Mouse (Mus musculus) neural tube, embryonic 15.5 days (tissue): ENCODE results near the gene Wwox. TPM values are rescaled to one million over a fixed set of nuclear protein-coding genes. Genes with fewer than 3 reads are reported as not detected.

Experiments used
- ATAC-seq: fragments of 200-750 bp; cut with Nextera tagmentation; 2 replicates; pipeline ENCODE4 v1.8.0; 2017; ENCODE audit warnings: mild to moderate bottlenecking, moderate TSS enrichment, moderate library complexity; ENCODE audit not compliant: low FRiP score
- H3K27ac ChIP-seq: fragments of 300-500 bp; sonication (generic); replicated peaks from 2 replicates; pipeline ENCODE4 v1.5.1; 2015; ENCODE audit warnings: mild to moderate bottlenecking, inconsistent platforms
- H3K27me3 ChIP-seq: fragments of 300-500 bp; sonication (generic); replicated peaks from 2 replicates; pipeline ENCODE4 v1.6.1; 2015; ENCODE audit warnings: inconsistent platforms
- H3K36me3 ChIP-seq: fragments of 300-500 bp; sonication (generic); 2 replicates; pipeline ENCODE4 v1.6.1; 2015; ENCODE audit warnings: inconsistent platforms
- H3K4me1 ChIP-seq: fragments of 300-500 bp; sonication (generic); 2 replicates; pipeline ENCODE4 v1.6.1; 2015; ENCODE audit warnings: inconsistent platforms
- H3K4me2 ChIP-seq: fragments of 300-500 bp; sonication (generic); 2 replicates; pipeline ENCODE4 v1.6.1; 2015; ENCODE audit warnings: inconsistent platforms, mild to moderate bottlenecking, moderate library complexity
- H3K4me3 ChIP-seq: fragments of 300-500 bp; sonication (generic); replicated peaks from 2 replicates; pipeline ENCODE4 v1.5.1; 2015; ENCODE audit warnings: mild to moderate bottlenecking, inconsistent platforms
- H3K9ac ChIP-seq: fragments of 300-500 bp; sonication (generic); replicated peaks from 2 replicates; pipeline ENCODE4 v1.6.1; 2015; ENCODE audit warnings: mild to moderate bottlenecking, inconsistent platforms
- H3K9me3 ChIP-seq: fragments of 300-500 bp; sonication (generic); replicated peaks from 2 replicates; pipeline ENCODE4 v1.6.1; 2016; ENCODE audit warnings: inconsistent platforms
- WGBS: fragments of 180-500 bp; shearing (Covaris S2); methylation state at CpG from one replicate; pipeline ENCODE4 v1.1.7; 2015; ENCODE audit warnings: mixed read lengths; 5-methylcytosine and 5-hydroxymethylcytosine counted together
- polyA plus RNA-seq: library from polyadenylated mRNA; unstranded; fragments of >200 nt; fragmentation: Nextera tagmentation; extraction: Ambion mirVana; gene quantifications from 2 replicates; pipeline ENCODE4 v1.2.1, GENCODE M21; 2015

Wwox gene
- polyA plus RNA-seq, 1 experiment from 2014 or later, result 12.9 TPM

DNA sequence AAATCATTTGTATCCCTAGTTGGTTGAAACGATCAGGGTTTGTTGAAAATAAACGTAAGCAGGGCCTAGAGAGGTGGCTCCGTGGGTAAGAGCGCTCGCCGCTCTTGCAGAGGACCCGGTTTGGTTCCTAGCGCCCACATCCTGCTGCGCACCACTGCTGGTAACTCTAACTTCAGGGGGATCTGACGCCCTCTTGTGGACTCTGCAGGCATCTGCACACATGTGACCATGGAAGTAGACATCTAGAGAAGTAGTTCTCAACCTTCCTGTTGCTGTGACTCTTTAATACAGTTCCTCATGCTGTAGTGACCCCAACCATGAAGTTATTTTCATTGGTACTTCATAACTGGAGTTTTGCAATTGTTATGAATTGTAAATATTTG is 29.7 kb downstream of the Wwox start:
- no peaks in the 10 kb centered on the region for H3K36me3 ChIP-seq
- no peak overlapping the region for H3K9ac ChIP-seq
- H3K9me3 ChIP-seq, result no peaks in the 10 kb centered on the region
- H3K4me2 ChIP-seq, result no peak overlapping the region
- 0 out of 2 replicates have a peak, but pooled peaks cover 8% of the 10 kb centered on the region for H3K4me1 ChIP-seq
- no peak overlapping the region for H3K4me3 ChIP-seq
- no peak for ATAC-seq
- WGBS, result 92% methylated on average over 10 of the region's 10 CpGs
- H3K27me3 ChIP-seq, result no peaks in the 10 kb centered on the region
- H3K27ac ChIP-seq, result no peak overlapping the region

DNA sequence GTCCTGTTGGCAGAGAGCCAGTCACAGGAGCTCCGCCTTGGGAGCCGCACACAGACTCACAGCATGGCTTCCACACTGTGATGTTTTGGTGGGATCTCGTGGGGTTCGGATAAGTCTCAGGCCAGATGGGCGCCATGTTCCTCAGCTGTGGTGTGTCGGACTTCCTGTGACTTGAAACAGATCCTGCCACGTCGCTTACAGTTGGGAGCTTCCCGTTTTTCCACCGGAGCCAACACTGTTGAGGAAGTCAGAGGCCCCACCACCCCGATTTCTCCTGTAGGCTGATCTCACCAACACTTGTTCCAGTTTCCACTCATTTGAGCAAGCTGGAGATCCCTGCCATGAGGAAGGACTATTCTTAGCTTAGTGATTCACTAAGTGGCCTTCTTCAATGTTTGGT is 34.1 kb downstream of the Wwox start:
- Histone ChIP-seq H3K9me3 (no peaks in the 10 kb centered on the region), H3K9ac (no peak overlapping the region), H3K4me3 (no peak overlapping the region), H3K4me2 (no peak overlapping the region), H3K4me1 (0 out of 2 replicates have a peak, but pooled peaks cover 3% of the 10 kb centered on the region), H3K27me3 (no peaks in the 10 kb centered on the region), H3K27ac (no peak overlapping the region), H3K36me3 (no peaks in the 10 kb centered on the region)
- ATAC-seq, result no peak
- WGBS, result 85% methylated on average over 11 of the region's 11 CpGs

DNA sequence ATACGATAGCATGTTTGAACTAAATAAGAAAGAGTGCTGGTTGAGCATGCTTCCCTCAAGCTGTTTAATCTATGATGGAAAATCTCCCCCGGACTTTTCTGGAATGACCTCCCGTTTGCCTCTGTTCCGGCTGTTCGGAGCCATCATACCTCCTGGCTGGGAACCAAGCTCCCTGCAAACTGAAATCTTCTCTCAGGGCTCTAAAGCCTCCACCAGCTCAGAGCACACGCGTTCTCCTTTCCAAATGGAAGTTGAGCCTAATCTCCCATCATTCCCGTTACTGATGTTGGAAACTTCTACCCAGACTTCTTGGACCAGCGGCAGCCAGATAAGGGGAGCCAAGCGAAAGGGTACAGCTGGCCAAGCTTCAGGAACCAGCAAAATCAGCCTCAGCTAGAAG is 37.5 kb downstream of the Wwox start:
- ATAC-seq, result no peak
- peaks cover 4% of the 10 kb centered on the region; the same call in 1 of the 2 replicates for H3K4me1 ChIP-seq
- no peak overlapping the region for H3K27ac ChIP-seq
- H3K9ac ChIP-seq, result no peak overlapping the region
- H3K9me3 ChIP-seq, result no peaks in the 10 kb centered on the region
- no peak overlapping the region for H3K4me3 ChIP-seq
- H3K4me2 ChIP-seq, result no peak overlapping the region
- H3K36me3 ChIP-seq, result no peaks in the 10 kb centered on the region
- H3K27me3 ChIP-seq, result no peaks in the 10 kb centered on the region
- WGBS, result 88% methylated on average over 10 of the region's 10 CpGs

DNA sequence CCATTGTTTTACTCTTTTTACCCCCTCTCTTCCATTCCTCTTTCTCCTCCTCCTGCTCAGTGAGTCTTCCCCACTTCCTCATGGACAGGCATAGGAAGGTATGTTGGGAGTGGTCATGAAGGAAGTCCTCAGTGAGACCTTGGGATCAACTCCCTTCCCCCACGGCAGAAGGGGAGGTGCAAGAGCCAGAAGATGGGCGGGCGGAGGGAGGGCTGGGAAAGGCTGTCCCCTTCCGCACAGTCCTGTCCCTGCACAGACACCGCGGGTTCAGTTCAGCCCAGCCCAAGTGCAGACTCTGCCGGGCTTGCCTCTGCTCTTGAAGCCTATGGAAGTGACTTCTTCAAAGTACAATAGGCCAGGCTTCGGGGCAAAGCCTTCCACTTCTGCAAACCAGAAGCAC is 38.3 kb downstream of the Wwox start:
- ATAC-seq, result no peak
- 87% methylated on average over 8 of the region's 8 CpGs for WGBS

DNA sequence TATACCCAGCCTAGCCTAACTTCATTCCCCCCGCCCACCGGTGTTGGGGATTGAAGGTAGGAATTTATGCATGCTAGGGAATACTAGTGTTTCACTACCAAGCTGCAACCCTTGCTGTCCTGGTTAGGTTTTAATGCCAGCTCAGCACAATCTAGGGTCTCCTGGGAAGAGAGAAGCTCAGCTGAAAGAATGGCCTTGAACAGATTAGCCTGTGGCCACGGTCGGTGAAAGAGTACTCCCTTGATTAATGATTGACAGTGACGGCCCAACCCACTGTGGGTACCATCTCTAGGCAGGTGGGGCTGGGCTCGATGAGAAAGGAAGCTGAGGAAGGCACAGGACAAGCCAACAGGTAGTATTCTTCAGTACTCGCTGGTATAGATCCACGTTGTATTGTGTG is 40.3 kb downstream of the Wwox start:
- Histone ChIP-seq H3K9ac (no peak overlapping the region), H3K4me2 (no peak overlapping the region), H3K36me3 (no peaks in the 10 kb centered on the region), H3K4me1 (peaks cover 4% of the 10 kb centered on the region; the same call in 1 of the 2 replicates), H3K4me3 (no peak overlapping the region), H3K9me3 (no peaks in the 10 kb centered on the region), H3K27me3 (no peaks in the 10 kb centered on the region), H3K27ac (no peak overlapping the region)
- WGBS, result 65% methylated on average over 8 of the region's 8 CpGs
- ATAC-seq, result no peak

More for the DNA sequence above, 38.3 kb downstream of the Wwox start:
- H3K9me3 ChIP-seq, result no peaks in the 10 kb centered on the region
- H3K27me3 ChIP-seq, result no peaks in the 10 kb centered on the region
- no peak overlapping the region for H3K27ac ChIP-seq
- no peak overlapping the region for H3K4me2 ChIP-seq
- H3K36me3 ChIP-seq, result no peaks in the 10 kb centered on the region
- H3K9ac ChIP-seq, result no peak overlapping the region
- H3K4me3 ChIP-seq, result no peak overlapping the region
- H3K4me1 ChIP-seq, result peaks cover 4% of the 10 kb centered on the region; the same call in 1 of the 2 replicates

DNA sequence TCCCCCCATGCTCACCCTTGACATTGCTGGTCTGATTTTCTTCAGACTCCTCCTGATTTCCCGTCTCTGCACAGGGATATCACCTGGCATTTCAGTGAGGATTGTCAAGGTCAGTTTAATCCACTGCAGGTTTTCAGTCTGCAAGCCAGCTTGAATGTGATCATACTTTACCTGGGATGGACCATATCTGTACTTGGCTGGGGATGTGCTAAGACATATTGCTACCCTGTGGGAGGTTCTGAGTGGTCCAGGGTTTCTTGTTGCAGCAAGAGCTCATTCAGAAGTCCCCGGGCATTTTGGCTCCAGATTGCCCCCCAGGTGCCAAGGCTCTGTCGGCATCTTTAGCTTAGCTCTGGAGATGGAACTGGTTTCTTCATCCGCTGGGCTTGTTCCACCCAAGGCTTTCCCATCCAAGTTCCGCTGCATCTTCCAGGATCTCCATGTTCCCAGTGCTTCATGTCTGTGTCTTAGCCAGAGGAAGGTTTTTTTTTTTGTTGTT is 52.3 kb downstream of the Wwox start:
- Histone ChIP-seq H3K4me1 (no peaks in the 10 kb centered on the region), H3K4me2 (no peak overlapping the region), H3K36me3 (no peaks in the 10 kb centered on the region), H3K27ac (no peak overlapping the region), H3K4me3 (no peak overlapping the region), H3K9ac (no peak overlapping the region), H3K9me3 (no peaks in the 10 kb centered on the region), H3K27me3 (no peaks in the 10 kb centered on the region; the same call in 1 of the 2 replicates)
- ATAC-seq, result no peak
- WGBS, result 94% methylated on average over 5 of the region's 5 CpGs

DNA sequence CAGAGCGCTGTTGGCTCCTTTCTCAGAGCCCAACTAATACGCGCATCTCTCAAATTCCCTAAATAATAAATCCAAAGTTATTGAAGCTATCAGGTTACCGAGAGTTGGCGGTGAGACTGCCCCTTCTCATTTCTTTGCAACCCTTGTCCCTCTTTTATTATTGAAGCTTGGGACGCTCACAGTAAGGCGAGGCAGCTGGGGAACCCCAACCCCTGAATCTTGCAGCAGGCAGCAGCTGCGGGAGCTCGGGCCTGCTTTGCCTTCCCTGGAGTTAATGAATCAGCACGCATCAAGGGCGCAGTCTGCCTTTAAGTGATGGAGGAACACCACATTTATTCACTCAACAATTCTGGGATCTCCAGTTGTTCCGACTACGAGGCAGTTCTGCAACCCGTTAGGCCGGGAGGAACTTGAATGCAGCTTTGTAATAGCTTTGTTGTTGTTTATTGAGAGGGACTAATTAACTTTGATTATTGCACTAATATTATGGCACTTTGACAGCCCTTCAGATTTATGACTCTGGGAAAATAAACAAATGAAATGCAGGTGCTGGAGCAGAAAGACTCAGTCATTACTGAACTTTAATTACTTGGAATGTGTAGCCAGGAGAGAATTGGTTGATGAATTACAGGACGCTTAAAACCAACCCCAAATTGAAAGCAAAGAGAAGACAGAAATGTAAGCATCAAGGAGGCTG is 60.1 kb downstream of the Wwox start:
- peaks cover 24% of the 10 kb centered on the region for H3K4me1 ChIP-seq
- peak overlapping the region; percentile 25; the same call in 1 of the 2 replicates for H3K27ac ChIP-seq
- no peaks in the 10 kb centered on the region for H3K27me3 ChIP-seq
- H3K36me3 ChIP-seq, result no peaks in the 10 kb centered on the region
- no peak overlapping the region for H3K4me3 ChIP-seq
- no peaks in the 10 kb centered on the region for H3K9me3 ChIP-seq
- no peak overlapping the region for H3K4me2 ChIP-seq
- WGBS, result 27% methylated on average over 16 of the region's 16 CpGs
- no peak overlapping the region for H3K9ac ChIP-seq
- ATAC-seq, result no peak

DNA sequence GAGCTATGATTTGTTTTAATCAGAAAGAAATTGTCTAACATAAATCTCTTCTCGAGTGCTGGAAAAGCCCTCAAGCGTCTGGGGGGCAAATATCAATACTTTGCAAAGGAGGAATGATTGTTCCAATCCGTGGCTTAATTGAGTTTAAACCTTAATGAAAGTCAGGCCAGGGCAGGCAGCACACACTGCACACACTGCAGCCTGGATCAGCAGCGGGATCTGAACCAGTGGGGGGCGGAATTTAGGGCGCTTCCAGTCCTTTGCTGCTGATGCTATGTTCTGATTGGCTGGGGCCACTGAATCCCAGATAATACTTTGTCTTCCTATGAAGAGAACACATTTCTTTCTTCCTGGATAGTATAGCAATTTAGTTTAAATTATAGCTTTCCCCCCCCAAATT is 62.5 kb downstream of the Wwox start:
- Histone ChIP-seq H3K9ac (no peak overlapping the region), H3K27me3 (no peaks in the 10 kb centered on the region), H3K27ac (no peak overlapping the region), H3K4me2 (no peak overlapping the region), H3K9me3 (no peaks in the 10 kb centered on the region), H3K36me3 (no peaks in the 10 kb centered on the region), H3K4me1 (peaks cover 37% of the 10 kb centered on the region), H3K4me3 (no peak overlapping the region)
- no peak for ATAC-seq
- 34% methylated on average over 6 of the region's 6 CpGs for WGBS

DNA sequence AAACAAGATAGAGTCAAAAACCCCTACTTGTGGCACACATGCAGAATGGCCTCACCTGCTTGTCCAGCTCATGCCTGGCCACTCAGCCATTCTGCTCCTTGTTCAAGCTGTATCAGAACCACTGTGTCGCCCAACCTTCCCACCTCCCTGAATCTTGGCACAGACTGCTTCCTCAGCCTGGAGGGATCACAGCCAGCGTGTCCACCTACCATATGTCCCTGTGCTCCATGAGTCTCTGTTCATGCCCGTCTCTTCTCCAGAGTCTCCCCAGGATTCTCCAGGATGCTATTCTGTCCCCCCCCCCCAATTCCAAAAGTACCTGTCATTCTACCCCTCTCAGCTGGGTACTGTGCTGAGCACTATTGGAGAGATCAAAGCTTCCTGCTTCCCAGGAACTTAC is 63.7 kb downstream of the Wwox start:
- no peak overlapping the region for H3K4me3 ChIP-seq
- H3K4me2 ChIP-seq, result no peak overlapping the region
- no peaks in the 10 kb centered on the region for H3K9me3 ChIP-seq
- WGBS, result 84% methylated on average over 3 of the region's 3 CpGs
- no peak overlapping the region for H3K27ac ChIP-seq
- no peaks in the 10 kb centered on the region for H3K36me3 ChIP-seq
- H3K9ac ChIP-seq, result no peak overlapping the region
- no peaks in the 10 kb centered on the region for H3K27me3 ChIP-seq
- no peak for ATAC-seq
- H3K4me1 ChIP-seq, result peaks cover 42% of the 10 kb centered on the region

DNA sequence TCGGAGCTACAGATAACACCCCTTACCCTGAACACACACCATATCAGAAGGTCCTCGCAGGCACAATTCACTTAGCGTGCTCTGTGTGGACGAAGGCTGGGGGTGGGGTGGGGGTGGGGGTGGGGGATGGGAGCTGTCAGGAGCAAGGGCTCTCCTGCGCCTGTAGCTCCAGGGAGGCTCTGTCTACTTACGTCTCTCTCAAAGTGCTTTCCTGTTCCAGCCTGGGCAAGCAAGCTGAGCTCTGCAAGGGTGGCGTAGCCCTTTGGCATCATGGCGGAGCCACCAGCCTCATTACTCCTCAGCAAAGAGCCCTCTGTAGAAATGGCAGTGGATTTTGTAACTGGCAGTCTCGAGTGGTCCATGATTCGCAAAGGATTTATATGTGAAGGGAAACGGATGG is 65.4 kb downstream of the Wwox start:
- 43% methylated on average over 11 of the region's 11 CpGs for WGBS
- H3K9ac ChIP-seq, result peak overlapping the region; percentile 20; the same call in 1 of the 2 replicates
- H3K36me3 ChIP-seq, result no peaks in the 10 kb centered on the region
- no peak overlapping the region for H3K4me3 ChIP-seq
- H3K4me1 ChIP-seq, result peaks cover 33% of the 10 kb centered on the region
- 0 out of 2 replicates have a peak overlapping the region, but pooled peaks have one; percentile 51 for H3K27ac ChIP-seq
- H3K4me2 ChIP-seq, result peak overlapping the region; percentile 19
- H3K9me3 ChIP-seq, result no peaks in the 10 kb centered on the region
- no peaks in the 10 kb centered on the region for H3K27me3 ChIP-seq
- ATAC-seq, result no peak

DNA sequence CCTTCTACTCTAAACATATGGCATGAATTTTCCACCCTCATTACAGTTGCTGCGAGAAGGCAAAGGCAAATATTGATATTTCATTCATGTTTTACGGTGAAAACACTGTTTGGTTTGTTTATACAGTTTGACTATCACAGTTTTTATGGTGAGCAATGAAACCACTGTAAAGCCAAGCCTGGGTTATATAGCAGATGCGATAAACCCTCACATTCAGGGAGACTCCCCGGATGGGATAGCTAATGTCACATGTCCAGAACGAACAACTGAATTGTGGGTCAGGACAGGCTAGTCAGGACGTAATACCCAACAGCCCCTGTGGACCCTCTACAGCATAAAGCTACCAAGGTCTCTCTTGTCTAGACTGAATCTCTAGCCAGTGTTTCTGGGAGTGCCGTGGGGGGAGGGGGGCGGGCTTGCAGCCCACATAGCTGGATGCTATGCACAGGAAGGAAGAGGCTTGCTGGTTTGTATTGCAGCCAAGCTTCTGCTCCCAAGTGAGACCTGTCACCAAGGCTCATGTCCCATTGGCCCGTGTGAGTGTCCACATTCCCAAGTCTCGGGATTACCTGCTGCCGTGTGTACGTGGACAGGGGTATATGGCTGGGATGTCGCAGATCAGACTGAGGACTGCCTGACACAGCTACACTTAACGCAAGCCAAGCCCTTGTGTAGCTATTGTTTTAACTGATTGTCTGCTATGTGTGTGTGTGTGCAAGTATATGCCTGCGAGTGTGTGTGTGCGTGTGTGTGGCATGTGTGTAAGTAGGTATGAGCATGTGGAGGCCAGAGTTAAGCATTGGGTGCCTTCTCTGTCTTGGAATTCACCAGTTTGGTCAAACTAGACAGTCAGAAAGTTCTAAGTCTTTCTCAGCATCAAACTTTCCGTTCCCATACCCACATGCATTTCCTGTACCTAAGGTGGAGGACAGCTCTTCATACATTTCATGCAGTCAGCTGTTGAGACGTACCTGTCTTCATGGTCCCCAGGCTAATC is 66.2 kb downstream of the Wwox start:
- peaks cover 30% of the 10 kb centered on the region for H3K4me1 ChIP-seq
- no peak for ATAC-seq
- H3K36me3 ChIP-seq, result no peaks in the 10 kb centered on the region
- H3K9ac ChIP-seq, result 0 out of 2 replicates have a peak overlapping the region, but pooled peaks have one; percentile 20
- 81% methylated on average over 18 of the region's 18 CpGs for WGBS
- 0 out of 2 replicates have a peak overlapping the region, but pooled peaks have one; percentile 51 for H3K27ac ChIP-seq
- no peak overlapping the region for H3K4me3 ChIP-seq
- no peaks in the 10 kb centered on the region for H3K9me3 ChIP-seq
- no peaks in the 10 kb centered on the region for H3K27me3 ChIP-seq
- H3K4me2 ChIP-seq, result peak overlapping the region; percentile 19; the same call in 1 of the 2 replicates
